Mouse (Mus musculus): Measurements from ENCODE around the gene 4930595D18Rik.

The 4930595D18Rik gene

GRCm38 (mm10) chr12:111165146-111165812 lies 19.0 kb downstream of the 4930595D18Rik start:
- DNase-seq = peak; percentile 29

- DNase-seq = peak; percentile 93
Measured at GRCm38 (mm10) chr12:111164310-111164751, 20.0 kb downstream of the 4930595D18Rik start.

- peak; percentile 63 for DNase-seq
Measured at GRCm38 (mm10) chr12:111162312-111163061, 21.8 kb downstream of the 4930595D18Rik start.

- DNase-seq = no peak
Measured at GRCm38 (mm10) chr12:111161943-111162311, 22.4 kb downstream of the 4930595D18Rik start.

- DNase-seq = no peak
Measured at GRCm38 (mm10) chr12:111160871-111161270, 23.4 kb downstream of the 4930595D18Rik start.

GRCm38 (mm10) chr12:111159659-111160428 lies 24.4 kb downstream of the 4930595D18Rik start:
- DNase-seq = no peak

GRCm38 (mm10) chr12:111155756-111156155 lies 28.5 kb downstream of the 4930595D18Rik start:
- DNase-seq = no peak

GRCm38 (mm10) chr12:111154641-111155040 lies 29.6 kb downstream of the 4930595D18Rik start:
- DNase-seq = no peak

- DNase-seq = no peak
Measured at GRCm38 (mm10) chr12:111153946-111154345, 30.3 kb downstream of the 4930595D18Rik start.

GRCm38 (mm10) chr12:111152981-111153710 lies 31.1 kb downstream of the 4930595D18Rik start:
- DNase-seq = no peak

- no peak for DNase-seq
Measured at GRCm38 (mm10) chr12:111152579-111152978, 31.7 kb downstream of the 4930595D18Rik start.

- no peak for DNase-seq
Measured at GRCm38 (mm10) chr12:111151422-111152156, 32.7 kb downstream of the 4930595D18Rik start.

- DNase-seq = no peak
Measured at GRCm38 (mm10) chr12:111150236-111150596, 34.1 kb downstream of the 4930595D18Rik start.

GRCm38 (mm10) chr12:111149495-111150235 lies 34.6 kb downstream of the 4930595D18Rik start:
- DNase-seq = no peak

GRCm38 (mm10) chr12:111145269-111145668 lies 39.0 kb downstream of the 4930595D18Rik start:
- peak; percentile 67 for DNase-seq

- no peak for DNase-seq
Measured at GRCm38 (mm10) chr12:111144598-111144997, 39.7 kb downstream of the 4930595D18Rik start.

GRCm38 (mm10) chr12:111143509-111144063 lies 40.7 kb downstream of the 4930595D18Rik start:
- no peak for DNase-seq

- DNase-seq = peak; percentile 25
Measured at GRCm38 (mm10) chr12:111143005-111143508, 41.2 kb downstream of the 4930595D18Rik start.

GRCm38 (mm10) chr12:111137079-111137478 lies 47.2 kb downstream of the 4930595D18Rik start:
- DNase-seq = no peak

GRCm38 (mm10) chr12:111135953-111136352 lies 48.3 kb downstream of the 4930595D18Rik start:
- DNase-seq = no peak
